Mouse (Mus musculus): ENCODE data around the gene Gpr173. TPM values are rescaled to one million over a fixed set of nuclear protein-coding genes. Genes with fewer than 3 reads are reported as not detected.

Gene Gpr173
- polyA plus RNA-seq, 1 experiment from 2014 or later: 5.8 TPM

Other genes with a start within 250 kb of the Gpr173 start
- 1.4 TPM in 2 replicates for gene Iqsec2, start 224.4 kb downstream of the Gpr173 start, polyA plus RNA-seq (2016; fragmentation: Nextera tagmentation; extraction: Ambion mirVana)
- 52.8 and 59.0 TPM in 2 replicates for gene Kdm5c, start 135.7 kb downstream of the Gpr173 start, polyA plus RNA-seq (2016; fragmentation: Nextera tagmentation; extraction: Ambion mirVana)
- gene Kantr, start 41.2 kb downstream of the Gpr173 start, polyA plus RNA-seq (2016; fragmentation: Nextera tagmentation; extraction: Ambion mirVana): 24.8 and 27.0 TPM in 2 replicates
- gene Tspyl2, start 26.3 kb downstream of the Gpr173 start, polyA plus RNA-seq (2016; fragmentation: Nextera tagmentation; extraction: Ambion mirVana): 41.3 and 41.9 TPM in 2 replicates
- gene Cldn34a, start 194.6 kb upstream of the Gpr173 start, polyA plus RNA-seq (2016; fragmentation: Nextera tagmentation; extraction: Ambion mirVana): not detected in 2 replicates

Data from limb, embryonic 12.5 days (tissue).